Mouse (Mus musculus) c-Kit-positive CD71-positive TER-119-positive erythroid progenitor cells, embryonic 14.5 days (primary cell): ENCODE results near the gene Dnajc6.

ENCODE experiments used
- DNase-seq: peaks from one replicate; pipeline ENCODE4 v3.0.0-alpha.2; 2013; ENCODE audit warnings: low spot score

Gene Dnajc6

DNA sequence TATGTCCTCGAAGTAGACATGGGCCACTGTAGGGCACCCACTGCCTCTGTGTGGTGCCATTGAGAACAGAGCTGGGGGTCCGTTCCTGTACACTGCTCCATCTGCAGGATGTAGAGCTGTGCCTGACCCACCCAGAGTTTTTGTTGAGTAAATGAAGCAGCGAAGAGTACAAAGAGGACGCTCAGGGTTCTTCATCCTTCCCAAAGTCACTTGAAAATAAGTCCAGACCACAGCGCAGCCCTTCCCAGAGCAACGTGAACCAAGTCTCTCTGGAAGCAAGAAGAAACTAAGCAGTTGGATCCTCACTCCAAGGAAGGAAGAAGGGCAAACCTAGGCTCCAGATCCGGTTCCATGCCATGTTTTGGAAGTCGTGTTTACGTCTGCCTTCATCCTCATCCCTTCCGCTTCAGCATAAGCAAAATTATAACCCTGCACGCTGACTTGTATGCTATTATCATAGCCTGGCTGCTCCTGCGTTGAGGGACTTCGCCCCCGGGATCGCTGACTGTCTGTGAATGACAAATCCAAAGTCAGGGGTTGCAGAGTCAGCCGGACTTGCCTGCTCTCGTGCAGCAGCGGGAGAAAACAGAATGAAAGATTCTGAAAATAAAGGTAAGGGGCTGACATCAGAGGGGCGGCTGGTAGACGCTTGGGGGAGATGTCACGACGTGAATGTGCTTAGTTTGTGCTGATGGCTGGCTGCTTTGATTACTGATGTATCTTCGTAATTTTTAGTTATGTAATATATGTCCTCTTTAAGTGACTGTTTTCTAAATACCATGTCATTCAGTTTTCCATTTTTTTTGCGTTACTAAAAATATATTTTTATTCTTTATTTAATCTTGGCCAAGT lies 11.3 kb downstream of the Dnajc6 start:
- no peak for DNase-seq

DNA sequence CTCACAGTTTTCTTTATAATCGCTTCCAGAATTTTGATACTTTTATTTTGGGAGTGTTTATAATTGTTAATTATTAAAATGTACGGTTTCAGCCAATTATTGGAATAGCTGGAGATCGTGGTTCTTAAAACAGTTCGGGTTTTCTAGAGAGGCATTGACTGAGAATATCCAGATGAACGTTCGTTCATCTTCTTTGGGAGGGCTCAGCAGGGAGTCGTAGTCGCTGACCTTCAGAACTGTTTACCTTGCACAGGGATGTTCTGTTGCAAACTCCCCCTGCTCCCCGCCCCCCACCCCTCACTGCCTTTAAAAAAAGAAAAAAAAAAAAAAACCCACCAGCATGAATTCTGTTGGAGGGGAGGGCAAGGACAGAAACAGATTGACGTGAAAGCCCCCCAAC lies 12.0 kb downstream of the Dnajc6 start:
- DNase-seq = no peak

DNA sequence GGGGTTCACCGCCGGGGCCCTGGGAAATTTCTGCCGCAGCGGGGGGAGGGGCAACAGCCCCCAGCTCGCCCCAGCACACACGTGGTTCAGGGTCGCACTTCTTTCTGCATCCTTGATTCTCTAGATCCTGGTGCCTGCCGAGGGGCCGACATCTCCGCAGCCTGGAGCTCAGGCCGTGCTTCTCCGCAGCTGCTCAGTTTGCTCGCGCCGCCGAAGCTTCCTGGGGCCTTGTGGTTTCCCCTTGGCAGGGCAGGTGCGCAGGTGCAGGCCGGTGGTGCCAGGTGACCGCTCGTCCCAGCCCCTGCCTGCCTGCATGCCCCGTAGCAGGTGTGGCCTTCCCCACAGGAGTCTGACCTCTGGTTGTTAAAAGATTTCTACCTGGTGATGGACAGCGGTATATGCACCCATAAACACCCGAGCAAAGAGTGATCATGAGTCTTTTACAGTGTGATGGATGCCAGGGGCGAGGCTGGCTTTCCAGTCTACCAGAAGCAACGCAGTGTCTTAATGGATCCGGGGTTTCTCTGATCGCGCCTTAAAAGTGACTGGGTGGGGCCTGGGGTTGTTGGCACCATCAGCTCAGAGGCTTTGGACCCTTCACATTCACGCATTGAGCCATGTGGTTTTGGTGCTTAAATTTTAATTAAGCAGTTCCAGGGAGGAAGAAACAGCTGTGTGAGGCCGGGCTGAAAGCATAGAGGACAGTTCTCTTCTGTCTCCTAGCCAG lies 12.6 kb downstream of the Dnajc6 start:
- DNase-seq = no peak

DNA sequence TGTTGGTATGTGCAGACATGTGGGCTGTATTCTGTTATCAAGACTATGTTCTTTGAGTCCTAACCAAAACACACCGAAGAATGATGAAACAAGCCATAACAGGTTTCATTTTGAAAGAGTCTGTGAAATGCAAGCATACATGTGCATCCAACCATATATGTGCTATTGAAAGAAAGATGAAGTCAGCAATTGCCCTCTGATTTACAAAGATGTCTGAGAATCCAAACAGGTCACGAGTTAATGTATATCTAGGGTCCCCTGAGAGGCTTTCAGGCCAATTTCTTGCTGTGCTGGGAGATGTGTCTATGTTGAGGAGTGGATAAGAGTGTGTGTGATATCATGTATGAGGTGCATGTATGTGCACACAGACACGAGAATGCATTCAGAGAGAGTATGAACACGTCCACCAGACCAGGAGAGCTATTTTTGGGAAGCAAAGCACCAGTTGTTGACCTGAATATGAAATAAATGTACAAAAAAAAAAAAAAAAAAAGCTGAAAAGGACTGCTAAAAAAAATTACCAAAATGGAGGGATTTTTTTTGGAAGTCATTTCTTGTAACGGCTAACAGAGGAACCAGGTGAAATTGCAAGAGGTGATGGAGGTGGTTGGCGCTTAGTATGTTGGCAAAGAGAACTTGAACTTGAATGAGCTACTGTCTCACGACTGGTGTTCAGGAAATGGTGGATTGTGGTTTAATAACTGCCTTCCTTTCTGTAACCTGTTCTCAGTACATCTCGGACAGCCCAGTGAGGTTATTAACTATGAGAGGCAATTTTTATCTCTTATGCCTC lies 13.9 kb downstream of the Dnajc6 start:
- DNase-seq = no peak

DNA sequence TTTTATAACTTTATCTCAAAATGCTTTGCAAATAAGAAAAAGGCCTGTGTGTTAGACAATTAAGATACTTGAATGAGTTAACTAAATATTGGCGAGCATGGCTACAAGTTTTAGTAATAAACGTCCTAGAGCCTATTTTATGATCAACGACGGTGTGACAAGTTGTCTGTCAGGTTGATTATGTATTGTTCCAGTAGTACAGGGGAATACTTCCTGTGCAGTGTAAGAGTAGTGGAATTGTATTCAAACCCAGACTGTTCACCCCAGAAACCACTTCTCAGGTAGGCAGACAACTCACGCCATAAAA lies 14.4 kb downstream of the Dnajc6 start:
- DNase-seq = no peak

DNA sequence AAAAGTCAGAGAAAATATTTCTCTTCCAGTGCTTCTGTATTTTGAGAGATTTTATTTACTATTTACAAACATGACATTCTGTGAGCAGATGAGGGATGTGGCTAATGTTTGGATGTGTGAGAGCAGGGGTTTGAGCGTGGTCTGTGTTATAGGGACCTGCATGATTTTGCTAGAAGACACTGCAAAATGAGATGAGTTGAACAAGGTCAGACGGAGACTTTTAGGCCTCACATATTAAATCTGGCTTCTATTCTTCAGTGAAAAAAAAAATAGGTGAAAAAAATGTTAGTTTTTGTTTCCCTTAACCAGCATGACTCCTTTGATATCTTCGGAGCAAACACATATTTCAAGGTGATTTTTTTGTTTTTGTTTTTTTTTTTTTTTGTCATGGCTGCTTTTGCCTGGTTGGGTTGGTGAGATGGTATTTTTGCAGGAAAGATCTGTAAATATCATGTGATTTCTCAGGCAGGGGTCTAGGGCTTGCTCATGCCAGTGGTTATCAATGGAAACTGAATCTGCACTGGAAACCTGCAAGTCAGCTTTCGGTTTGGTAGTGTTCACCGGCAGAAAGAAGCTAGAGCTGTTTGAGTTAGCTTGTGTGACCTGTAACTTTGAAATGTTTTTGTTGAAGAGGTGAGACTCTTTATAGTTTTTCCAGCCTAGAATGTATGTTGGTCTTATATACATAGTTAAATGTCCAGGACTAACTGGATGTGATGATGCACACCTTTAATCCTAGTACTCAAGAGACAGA lies 15.5 kb downstream of the Dnajc6 start:
- DNase-seq = no peak

DNA sequence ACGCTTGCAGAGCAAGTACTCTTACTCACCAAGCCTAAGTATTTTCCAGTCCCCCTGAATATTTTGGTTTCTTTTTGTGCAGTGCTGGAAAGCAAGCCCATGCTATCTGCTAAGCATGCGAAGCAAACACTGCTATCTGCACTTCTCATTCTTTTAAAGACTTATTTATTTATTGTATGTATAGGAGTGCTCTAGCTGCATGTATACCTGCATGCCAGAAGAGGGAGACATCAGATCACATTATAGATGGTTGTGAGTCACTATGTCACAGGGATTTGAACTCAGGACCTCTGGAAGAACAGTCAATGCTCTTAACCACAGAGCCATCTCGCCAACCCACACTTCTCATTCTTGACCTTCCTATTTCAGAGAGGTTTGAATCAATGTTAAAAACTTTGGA lies 16.8 kb downstream of the Dnajc6 start:
- no peak for DNase-seq

DNA sequence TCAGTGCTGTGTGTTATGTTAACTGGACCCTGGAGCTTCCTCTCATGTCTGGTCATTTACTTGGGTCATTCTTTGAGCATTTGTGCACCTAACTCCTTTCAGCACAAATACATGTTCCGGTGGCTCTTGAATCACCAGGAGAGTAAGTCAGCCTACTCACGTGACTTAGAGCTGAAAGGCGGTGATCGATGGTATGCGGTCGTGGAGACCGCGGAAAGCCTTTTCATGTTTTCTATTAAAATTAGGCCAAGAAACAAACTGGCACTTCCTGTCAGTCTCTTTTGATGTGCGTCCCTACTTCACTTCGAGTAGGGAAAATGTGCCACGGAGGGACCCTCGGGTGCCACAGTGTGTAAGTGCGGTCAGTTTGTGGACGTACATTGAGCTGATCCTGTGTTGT lies 19.4 kb downstream of the Dnajc6 start:
- no peak for DNase-seq

DNA sequence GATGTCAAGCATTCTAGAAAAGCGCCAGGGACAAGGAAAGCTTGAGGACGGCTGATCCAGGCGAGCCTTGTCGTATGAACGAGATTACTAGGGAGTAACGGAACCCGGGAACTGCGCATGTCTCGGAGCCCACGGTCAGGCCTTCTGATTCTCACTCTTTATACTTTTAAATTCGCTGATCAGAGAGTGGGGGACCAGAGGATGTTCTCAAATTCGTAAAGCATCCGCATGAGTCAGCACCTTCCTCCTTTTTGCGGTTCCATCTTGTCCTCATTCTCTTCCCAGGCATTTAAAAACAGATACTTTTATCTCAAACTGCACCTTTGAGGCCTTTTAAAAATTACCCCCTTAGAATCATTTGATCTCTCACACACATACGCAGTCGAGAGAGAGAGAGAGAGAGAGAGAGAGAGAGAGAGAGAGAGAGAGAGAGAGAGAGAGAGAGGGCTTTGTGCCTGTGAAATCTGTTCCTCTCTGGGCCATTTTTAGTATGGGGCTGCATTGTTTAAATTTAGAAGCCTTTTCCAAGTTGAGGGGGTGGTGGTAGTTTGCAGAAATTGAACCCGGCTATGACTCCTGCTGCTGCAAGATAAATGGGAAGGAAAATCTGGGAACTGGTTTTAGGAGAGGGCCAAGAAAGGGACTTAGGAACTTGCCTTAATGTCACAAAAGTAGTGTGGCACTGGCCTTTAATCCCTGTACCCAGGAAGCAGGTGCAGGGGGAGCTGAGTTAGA lies 20.2 kb downstream of the Dnajc6 start:
- DNase-seq = no peak

DNA sequence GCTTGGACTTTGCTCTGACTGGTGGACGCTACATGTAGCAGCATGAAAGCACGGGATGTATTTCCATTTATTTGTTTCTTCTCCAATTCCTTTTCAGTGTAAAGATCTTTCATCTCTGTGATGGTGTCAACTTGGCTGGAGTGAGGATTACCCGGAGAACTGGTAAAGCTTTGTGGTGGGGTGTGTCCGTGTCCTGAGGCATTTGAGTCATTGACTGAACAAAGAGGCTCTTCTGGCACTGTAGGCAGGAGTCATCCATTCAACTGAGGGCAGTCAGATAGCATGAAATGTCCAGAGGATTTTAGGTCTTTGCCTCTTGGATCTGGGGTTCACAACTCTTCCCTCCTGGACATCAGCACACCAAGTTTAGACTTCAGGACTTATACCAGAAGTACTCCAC lies 35.5 kb downstream of the Dnajc6 start:
- no peak for DNase-seq

DNA sequence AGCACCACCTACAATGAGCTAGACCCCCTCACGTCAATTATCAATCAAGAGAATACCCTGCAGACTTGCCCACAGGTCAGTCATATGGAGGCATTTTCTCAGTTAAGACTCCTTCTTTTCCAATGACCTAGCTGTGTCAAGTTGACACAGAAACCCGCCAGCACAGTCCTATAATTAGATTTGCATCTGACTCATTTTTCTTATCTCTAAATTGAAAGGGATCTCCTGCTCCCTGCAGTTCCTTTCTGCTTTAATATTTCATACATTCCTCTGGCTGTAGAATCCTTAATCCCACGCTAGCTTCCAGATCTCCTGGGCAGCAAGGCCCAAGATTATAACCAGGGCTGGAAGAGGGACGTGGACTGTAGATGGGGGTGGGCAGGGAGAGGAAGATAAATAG lies 44.1 kb downstream of the Dnajc6 start:
- DNase-seq = no peak

DNA sequence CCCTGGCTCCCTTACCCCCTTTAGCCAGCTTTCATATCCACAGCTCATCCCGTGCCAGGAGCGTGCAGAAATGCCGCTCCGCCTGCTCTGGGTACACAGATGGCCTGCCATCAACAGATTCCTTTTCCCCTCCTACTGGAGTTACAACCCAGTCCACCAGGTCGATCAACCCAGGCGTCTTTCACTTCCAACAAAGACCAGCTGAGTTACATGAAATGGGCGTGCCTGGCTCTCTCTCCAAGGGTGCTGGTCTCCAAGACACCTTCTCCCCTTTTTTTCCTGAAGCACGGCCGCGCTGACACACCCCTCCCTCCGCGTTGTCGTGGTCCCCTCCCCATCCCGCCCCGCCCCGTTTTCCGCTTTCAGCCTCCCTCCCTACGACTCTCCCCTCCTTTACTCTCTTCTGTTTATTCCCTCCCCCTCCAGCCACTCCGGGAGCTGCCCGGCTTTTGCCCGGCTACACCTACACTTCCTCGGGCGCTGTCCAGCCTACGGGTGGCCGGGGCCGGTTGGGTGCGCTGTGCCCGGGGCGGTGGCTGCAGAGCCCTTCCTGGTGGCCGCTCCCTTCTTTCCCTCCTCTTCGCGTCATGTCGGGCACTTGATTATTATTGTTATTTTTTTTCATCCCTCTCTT lies 53.6 kb downstream of the Dnajc6 start:
- no peak for DNase-seq

DNA sequence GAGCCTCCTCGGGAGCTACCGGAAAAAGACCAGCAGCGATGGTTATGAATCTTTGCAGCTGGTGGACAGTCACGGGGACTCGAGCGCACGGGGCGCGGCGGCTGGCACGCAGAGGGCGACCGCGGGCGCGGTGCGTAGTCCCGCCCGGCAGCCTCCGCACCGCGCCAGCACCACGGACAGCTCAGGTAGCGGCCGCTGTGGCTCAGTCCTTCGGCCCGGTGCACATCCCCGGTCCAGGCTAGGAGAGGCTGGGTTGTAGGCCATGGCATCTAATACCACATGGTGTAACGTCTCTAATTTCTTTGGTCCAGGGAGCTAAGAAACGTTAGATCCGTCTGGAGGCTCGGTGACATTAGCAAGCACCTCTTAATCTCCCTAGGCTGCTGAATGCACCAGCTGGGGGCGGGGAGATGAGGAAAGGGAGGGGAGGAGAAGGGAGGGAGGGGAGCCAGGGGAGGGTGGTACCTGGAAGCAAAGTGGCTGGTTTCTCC lies 54.3 kb downstream of the Dnajc6 start:
- no peak for DNase-seq

DNA sequence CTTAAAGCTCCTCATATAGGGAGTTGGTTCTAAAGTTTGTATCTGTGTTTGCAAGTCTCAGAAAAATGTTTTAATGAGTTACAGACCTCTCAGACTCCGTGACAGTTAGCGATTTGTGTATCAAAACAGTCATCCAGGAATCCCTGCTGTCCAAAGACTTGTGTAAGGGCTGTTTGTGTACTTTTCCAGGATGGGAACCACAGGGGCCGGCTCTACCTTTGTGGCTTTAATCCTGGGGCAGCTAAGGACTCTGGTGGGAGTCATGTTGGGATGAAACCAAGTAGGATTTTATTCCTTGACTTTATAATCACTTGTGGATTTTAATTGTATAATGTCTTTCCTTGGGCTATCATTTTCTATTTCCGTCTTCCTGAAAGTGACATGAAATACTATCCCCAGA lies 55.0 kb downstream of the Dnajc6 start:
- no peak for DNase-seq

DNA sequence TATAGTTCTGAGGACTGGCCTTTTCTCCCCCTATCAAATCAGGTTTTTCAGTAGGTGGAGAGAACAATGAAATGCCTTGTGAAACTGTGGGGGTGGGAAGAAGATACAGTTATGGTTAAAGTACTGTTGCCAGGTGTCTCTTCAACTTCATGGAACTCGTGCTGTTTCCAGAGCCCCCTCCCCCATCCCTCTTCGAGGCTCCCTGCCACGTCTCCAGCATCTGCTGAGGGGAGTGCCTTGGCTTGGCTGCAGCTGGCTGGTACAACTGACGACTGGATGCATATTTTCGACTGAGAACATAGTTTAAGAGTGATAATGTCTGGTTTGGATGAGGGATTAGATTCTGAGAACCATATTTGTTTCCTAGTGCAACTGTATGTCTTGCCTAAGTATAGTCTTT lies 55.9 kb downstream of the Dnajc6 start:
- DNase-seq = no peak

DNA sequence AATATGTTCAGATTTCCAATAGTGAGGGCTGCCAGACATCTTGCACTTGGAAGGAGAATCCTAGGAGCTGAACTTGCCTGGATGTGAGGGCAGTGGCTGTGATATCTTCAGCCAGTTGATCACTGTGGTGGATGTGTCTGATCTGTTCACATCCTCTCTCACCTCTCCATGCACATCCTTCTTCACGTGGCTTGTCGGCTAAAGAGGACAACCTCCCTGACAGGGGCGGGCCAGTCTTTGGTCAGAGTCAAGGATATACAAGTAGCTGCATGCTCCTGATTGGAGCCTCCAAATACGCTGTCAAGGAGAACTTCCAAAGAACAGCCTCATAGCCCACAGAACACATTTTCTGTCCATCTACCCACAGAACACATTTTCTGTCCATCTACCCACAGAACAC lies 58.6 kb downstream of the Dnajc6 start:
- DNase-seq = no peak

DNA sequence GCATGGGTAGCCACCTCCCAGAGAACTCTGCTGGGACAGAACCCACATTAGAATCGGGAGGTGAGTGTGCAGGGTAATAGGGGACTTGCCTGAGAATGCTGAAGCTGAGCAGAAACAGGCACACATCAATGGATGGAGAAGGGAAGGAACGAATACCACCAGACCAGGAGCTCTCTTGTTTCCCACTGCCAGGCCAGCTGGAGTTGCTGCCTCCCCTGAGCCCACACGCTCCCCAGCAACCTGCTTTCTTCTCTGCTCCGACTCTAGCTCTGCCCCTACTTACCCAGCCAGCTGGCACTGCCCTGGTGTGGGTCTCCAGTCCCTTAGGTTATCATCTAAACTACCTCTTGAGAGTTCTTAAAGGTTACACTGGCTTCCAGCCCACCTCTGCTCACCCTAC lies 63.7 kb downstream of the Dnajc6 start:
- no peak for DNase-seq

DNA sequence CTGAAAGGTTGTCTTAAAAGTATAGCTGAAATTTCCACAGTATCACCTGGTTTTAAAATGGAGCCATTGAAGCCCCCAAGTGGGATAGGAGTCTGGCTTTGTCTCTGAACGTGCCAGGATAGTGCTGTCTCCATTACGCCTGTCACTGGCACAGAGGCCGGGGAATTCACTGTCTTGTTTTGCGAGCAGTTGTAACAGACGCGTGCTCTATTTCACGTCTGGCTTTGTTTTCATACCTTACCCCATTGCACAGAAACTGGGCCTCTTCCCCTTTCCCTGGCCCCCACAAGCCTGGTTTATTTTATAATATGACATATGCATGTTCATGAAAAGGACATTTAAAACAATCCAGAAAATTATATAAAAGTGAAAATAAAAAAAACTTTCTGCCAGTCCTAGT lies 66.4 kb downstream of the Dnajc6 start:
- DNase-seq = no peak

DNA sequence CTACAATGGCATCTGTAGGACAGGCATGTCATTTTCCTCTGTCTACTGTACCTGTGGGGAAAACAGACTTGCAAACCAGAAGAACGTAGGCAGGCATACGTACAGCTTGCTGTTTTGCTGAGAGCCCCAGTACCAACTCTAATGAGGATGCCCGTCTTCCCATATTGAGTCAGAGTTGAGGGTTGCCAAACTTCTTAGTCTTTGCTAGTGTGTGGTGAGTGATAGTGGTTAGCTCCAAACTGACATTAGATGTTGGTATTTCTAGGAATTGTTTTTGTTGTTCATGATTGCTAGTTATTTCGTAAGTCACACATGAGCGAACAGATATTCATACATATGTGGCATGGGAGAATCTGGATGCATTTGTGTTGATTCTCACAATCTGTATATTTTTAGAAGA lies 67.2 kb downstream of the Dnajc6 start:
- no peak for DNase-seq

DNA sequence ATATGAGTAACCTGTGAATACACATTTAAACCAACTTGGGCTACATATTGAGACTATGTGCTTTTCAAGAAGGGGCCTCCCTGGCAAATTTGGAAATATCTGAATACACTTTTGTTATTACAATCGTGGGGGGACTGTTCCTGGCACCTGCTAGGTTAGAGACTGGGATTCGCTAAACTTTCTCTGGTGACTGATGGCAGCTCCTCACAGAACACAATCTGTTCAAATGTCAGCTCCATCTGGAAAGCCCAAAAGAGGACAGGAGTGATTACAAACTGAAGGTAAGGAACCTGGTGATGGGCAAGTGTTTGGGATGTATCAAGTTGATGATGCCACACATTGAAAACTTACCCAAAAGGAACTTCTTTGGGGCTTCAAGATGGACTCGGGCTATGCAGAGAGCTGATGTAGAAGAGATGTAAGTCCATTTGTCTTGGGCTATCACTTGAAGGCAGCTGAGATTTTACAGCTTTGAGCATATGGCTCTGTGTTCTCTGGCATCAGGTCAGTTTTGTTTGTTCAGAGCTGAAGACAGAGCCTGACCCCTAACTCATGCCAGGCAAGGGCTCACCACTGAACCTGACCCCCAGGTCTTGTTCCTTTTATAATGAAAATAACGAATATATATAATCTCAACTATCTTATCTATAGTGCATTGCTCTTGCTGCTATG lies 68.4 kb downstream of the Dnajc6 start:
- DNase-seq = no peak
